Mouse (Mus musculus) neural tube, embryonic 11.5 days (tissue): ENCODE measurements around the gene Fam227b. TPM values are rescaled to one million over a fixed set of nuclear protein-coding genes. Genes with fewer than 3 reads are reported as not detected.

Source experiments
- ATAC-seq: fragments of 200-750 bp; cut with Nextera tagmentation; 2 replicates; pipeline ENCODE4 v1.8.0; 2017; ENCODE audit warnings: moderate number of reproducible peaks, mild to moderate bottlenecking, moderate TSS enrichment, moderate library complexity; ENCODE audit not compliant: insufficient read depth, low FRiP score, low TSS enrichment
- DNase-seq: peaks from one replicate; pipeline ENCODE4 v3.0.0-alpha.2; 2015; ENCODE audit warnings: low spot score
- H3K27ac ChIP-seq: fragments of 300-500 bp; sonication (generic); 2 replicates; pipeline ENCODE4 v1.5.1; 2014; ENCODE audit warnings: low read depth, mild to moderate bottlenecking, low read length
- H3K27me3 ChIP-seq: fragments of 300-500 bp; sonication (generic); 2 replicates; pipeline ENCODE4 v1.6.1; 2014; ENCODE audit warnings: mild to moderate bottlenecking, low read length, mixed read lengths; ENCODE audit not compliant: control insufficient read depth, insufficient read depth
- H3K36me3 ChIP-seq: fragments of 300-500 bp; sonication (generic); 2 replicates; pipeline ENCODE4 v1.6.1; 2014; ENCODE audit warnings: mild to moderate bottlenecking, low read length, moderate library complexity, mixed read lengths; ENCODE audit not compliant: control insufficient read depth, insufficient read depth
- H3K4me1 ChIP-seq: fragments of 300-500 bp; sonication (generic); 2 replicates; pipeline ENCODE4 v1.6.1; 2014; ENCODE audit warnings: low read length, mixed read lengths; ENCODE audit not compliant: control insufficient read depth, insufficient read depth
- H3K4me2 ChIP-seq: fragments of 300-500 bp; sonication (generic); 2 replicates; pipeline ENCODE4 v1.6.1; 2014; ENCODE audit warnings: low read depth, mild to moderate bottlenecking, moderate library complexity
- H3K4me3 ChIP-seq: fragments of 300-500 bp; sonication (generic); 2 replicates; pipeline ENCODE4 v1.5.1; 2014; ENCODE audit warnings: low read depth, low read length
- H3K9ac ChIP-seq: fragments of 300-500 bp; sonication (generic); 2 replicates; pipeline ENCODE4 v1.6.1; 2014; ENCODE audit warnings: mild to moderate bottlenecking, low read length
- H3K9me3 ChIP-seq: fragments of 300-500 bp; sonication (generic); 2 replicates; pipeline ENCODE4 v1.6.1; 2016; ENCODE audit warnings: low read length; ENCODE audit not compliant: control insufficient read depth
- WGBS: fragments of 180-500 bp; shearing (Covaris S2); extraction: QIAGEN DNeasy Blood & Tissue Kit; methylation state at CpG from one replicate; pipeline ENCODE4 v1.1.7; 2014; 5-methylcytosine and 5-hydroxymethylcytosine counted together
- polyA plus RNA-seq: library from polyadenylated mRNA; unstranded; fragments of >200 nt; fragmentation: Nextera tagmentation; extraction: Ambion mirVana; gene quantifications from 2 replicates; pipeline ENCODE4 v1.2.1, GENCODE M21; 2014

Fam227b gene
- polyA plus RNA-seq, 1 experiment from 2014 or later = not detected

- WGBS = 91% methylated on average over 5 of the region's 5 CpGs
- Histone ChIP-seq H3K9ac (no peak overlapping the region), H3K4me2 (no peak overlapping the region), H3K27me3 (no peaks in the 10 kb centered on the region), H3K9me3 (no peaks in the 10 kb centered on the region), H3K36me3 (peaks cover 2% of the 10 kb centered on the region; the same call in 1 of the 2 replicates), H3K27ac (no peak overlapping the region), H3K4me3 (no peak overlapping the region), H3K4me1 (no peaks in the 10 kb centered on the region)
- DNase-seq (no peak), ATAC-seq (no peak)
Observed at GRCm38 (mm10) chr2:126165277-126166018, 13.6 kb upstream of the Fam227b start.

- Histone ChIP-seq H3K4me1 (no peaks in the 10 kb centered on the region), H3K9me3 (no peaks in the 10 kb centered on the region), H3K27ac (no peak overlapping the region), H3K27me3 (no peaks in the 10 kb centered on the region), H3K4me3 (no peak overlapping the region), H3K4me2 (no peak overlapping the region), H3K9ac (no peak overlapping the region), H3K36me3 (no peaks in the 10 kb centered on the region)
- DNase-seq = no peak
- ATAC-seq = no peak
Observed at GRCm38 (mm10) chr2:126147723-126148122, 4.1 kb downstream of the Fam227b start.

GRCm38 (mm10) chr2:126094616-126095015 lies 57.2 kb downstream of the Fam227b start:
- Histone ChIP-seq H3K4me2 (no peak overlapping the region), H3K9ac (no peak overlapping the region), H3K36me3 (no peaks in the 10 kb centered on the region), H3K27me3 (no peaks in the 10 kb centered on the region), H3K27ac (no peak overlapping the region), H3K4me1 (no peaks in the 10 kb centered on the region), H3K4me3 (no peak overlapping the region), H3K9me3 (no peaks in the 10 kb centered on the region)
- DNase-seq = no peak
- 87% methylated on average over 4 of the region's 4 CpGs for WGBS
- ATAC-seq = no peak

- no peak for DNase-seq
- 75% methylated on average over 5 of the region's 5 CpGs for WGBS
Observed at GRCm38 (mm10) chr2:126090432-126090831, 61.4 kb downstream of the Fam227b start.

GRCm38 (mm10) chr2:126086187-126086586 lies 65.6 kb downstream of the Fam227b start:
- Histone ChIP-seq H3K4me3 (no peak overlapping the region), H3K27ac (no peak overlapping the region), H3K27me3 (no peaks in the 10 kb centered on the region), H3K4me1 (no peaks in the 10 kb centered on the region), H3K9me3 (no peaks in the 10 kb centered on the region), H3K4me2 (no peak overlapping the region), H3K9ac (no peak overlapping the region), H3K36me3 (no peaks in the 10 kb centered on the region)
- ATAC-seq (no peak), DNase-seq (no peak)
- 85% methylated on average over 8 of the region's 8 CpGs for WGBS

More at GRCm38 (mm10) chr2:126090432-126090831, 61.4 kb downstream of the Fam227b start:
- Histone ChIP-seq H3K4me3 (no peak overlapping the region), H3K36me3 (no peaks in the 10 kb centered on the region), H3K9me3 (no peaks in the 10 kb centered on the region), H3K9ac (no peak overlapping the region), H3K4me1 (no peaks in the 10 kb centered on the region), H3K27me3 (no peaks in the 10 kb centered on the region), H3K27ac (no peak overlapping the region), H3K4me2 (no peak overlapping the region)
- ATAC-seq = no peak

- H3K9me3 ChIP-seq = no peaks in the 10 kb centered on the region
- DNase-seq = no peak
- H3K27ac ChIP-seq = no peak overlapping the region
- ATAC-seq = no peak
- no peaks in the 10 kb centered on the region for H3K4me1 ChIP-seq
- no peaks in the 10 kb centered on the region for H3K27me3 ChIP-seq
- no peak overlapping the region for H3K4me3 ChIP-seq
- 81% methylated on average over 3 of the region's 3 CpGs for WGBS
- H3K36me3 ChIP-seq = no peaks in the 10 kb centered on the region
- H3K4me2 ChIP-seq = no peak overlapping the region
- H3K9ac ChIP-seq = no peak overlapping the region
Observed at GRCm38 (mm10) chr2:126084326-126084725, 67.5 kb downstream of the Fam227b start.

GRCm38 (mm10) chr2:126079086-126079485 lies 72.7 kb downstream of the Fam227b start:
- no peaks in the 10 kb centered on the region for H3K4me1 ChIP-seq
- DNase-seq (no peak), ATAC-seq (no peak)
- no peak overlapping the region for H3K27ac ChIP-seq
- no peaks in the 10 kb centered on the region for H3K27me3 ChIP-seq
- WGBS = 64% methylated on average over 2 of the region's 2 CpGs
- no peak overlapping the region for H3K9ac ChIP-seq
- H3K36me3 ChIP-seq = no peaks in the 10 kb centered on the region
- no peaks in the 10 kb centered on the region for H3K9me3 ChIP-seq
- no peak overlapping the region for H3K4me2 ChIP-seq
- no peak overlapping the region for H3K4me3 ChIP-seq

- H3K4me3 ChIP-seq = no peak overlapping the region
- H3K9ac ChIP-seq = no peak overlapping the region
- H3K36me3 ChIP-seq = no peaks in the 10 kb centered on the region
- no peak for ATAC-seq
- no peaks in the 10 kb centered on the region for H3K4me1 ChIP-seq
- WGBS = 91% methylated on average over 6 of the region's 6 CpGs
- H3K9me3 ChIP-seq = no peaks in the 10 kb centered on the region
- no peak overlapping the region for H3K4me2 ChIP-seq
- H3K27me3 ChIP-seq = no peaks in the 10 kb centered on the region
- no peak for DNase-seq
- no peak overlapping the region for H3K27ac ChIP-seq
Observed at GRCm38 (mm10) chr2:126076506-126076905, 75.3 kb downstream of the Fam227b start.

GRCm38 (mm10) chr2:126073744-126074143 lies 78.1 kb downstream of the Fam227b start:
- H3K9me3 ChIP-seq = no peaks in the 10 kb centered on the region
- H3K9ac ChIP-seq = no peak overlapping the region
- WGBS = 88% methylated on average over 4 of the region's 4 CpGs
- H3K27ac ChIP-seq = no peak overlapping the region
- H3K4me1 ChIP-seq = no peaks in the 10 kb centered on the region
- no peaks in the 10 kb centered on the region for H3K36me3 ChIP-seq
- H3K4me3 ChIP-seq = no peak overlapping the region
- no peak for ATAC-seq
- H3K4me2 ChIP-seq = no peak overlapping the region
- DNase-seq = no peak
- H3K27me3 ChIP-seq = no peaks in the 10 kb centered on the region
